Mouse (Mus musculus) regulatory T cell (primary cell): ENCODE results near the gene Dock3.

Experiments used
- in situ Hi-C: fragments of 300-600 bp; cut with MboI, MseI; formaldehyde crosslinking; loops from one replicate; pipeline ENCODE4 v1.15.1; 2025; ENCODE audit warnings: high pct_unique_total_duplicates

Dock3 gene

GRCm38 (mm10) chr9:107087531-107087930 lies 144.2 kb downstream of the Dock3 start:
- in situ Hi-C loops = no loop called here

DNA sequence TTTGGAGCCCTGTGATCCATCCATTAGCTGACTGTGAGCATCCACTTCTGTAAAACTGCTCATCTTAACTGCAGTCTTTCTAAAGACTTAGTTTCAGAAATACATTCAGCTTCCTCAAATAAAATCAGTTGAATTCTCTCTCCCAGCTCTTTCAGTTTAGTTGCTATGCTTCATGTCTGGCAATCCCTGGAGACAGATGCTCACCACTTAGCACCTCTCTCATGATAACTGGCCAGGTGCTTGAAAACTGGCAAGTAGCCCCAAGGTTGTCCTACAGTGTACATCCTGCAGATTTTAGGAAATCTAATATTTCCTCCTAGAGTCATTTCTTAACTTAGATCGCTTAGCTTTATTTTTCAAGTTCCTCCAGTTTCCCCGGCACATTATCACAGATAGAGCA lies 193.8 kb downstream of the Dock3 start:
- in situ Hi-C loops = no loop called here

- in situ Hi-C loops = no loop called here
Measured at GRCm38 (mm10) chr9:107027586-107027985, 204.1 kb downstream of the Dock3 start.

GRCm38 (mm10) chr9:107009841-107010240 lies 221.9 kb downstream of the Dock3 start:
- in situ Hi-C loops = no loop called here

- in situ Hi-C loops = no loop called here
Measured at GRCm38 (mm10) chr9:107003187-107003586, 228.5 kb downstream of the Dock3 start.

DNA sequence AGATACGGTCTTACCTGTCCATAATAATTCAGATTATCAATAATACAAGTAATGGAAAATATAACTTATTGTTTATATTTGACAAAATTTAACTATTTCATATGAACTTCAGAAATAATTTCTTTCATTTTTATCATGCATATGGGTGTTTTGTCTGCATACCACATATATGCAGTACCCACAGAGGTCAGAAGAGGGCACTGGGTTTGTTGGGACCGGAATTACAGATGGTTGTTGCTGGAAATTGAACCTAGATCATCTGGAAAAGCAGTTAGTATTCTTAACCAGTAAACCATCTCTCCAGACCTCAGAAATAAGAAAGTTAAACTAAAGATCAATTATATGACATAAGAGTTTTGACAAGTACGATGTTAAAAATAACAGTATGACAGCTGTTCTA lies 261.0 kb downstream of the Dock3 start:
- in situ Hi-C loops = no loop called here

GRCm38 (mm10) chr9:106958452-106958851 lies 273.3 kb downstream of the Dock3 start:
- in situ Hi-C loops = no loop called here

GRCm38 (mm10) chr9:106955486-106955885 lies 276.2 kb downstream of the Dock3 start:
- in situ Hi-C loops = no loop called here

DNA sequence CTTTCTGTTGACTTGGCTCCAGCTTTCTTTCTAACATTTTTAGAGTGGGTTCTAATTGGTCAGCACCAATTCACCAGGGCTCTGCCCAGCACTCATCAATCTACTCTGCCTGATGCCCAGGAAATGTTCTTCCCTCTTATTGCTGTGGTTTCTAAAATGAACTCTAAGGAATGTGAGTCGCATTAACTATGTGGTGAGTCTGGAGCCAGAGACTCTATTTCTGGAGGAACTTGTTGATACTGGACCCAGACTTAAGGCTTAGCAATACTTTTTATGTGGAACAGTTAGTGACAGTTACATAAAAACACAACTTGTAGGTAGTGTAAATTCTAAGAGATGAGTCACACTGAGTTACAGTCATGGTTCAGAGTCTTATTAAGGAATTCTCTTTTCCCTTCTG lies 296.7 kb downstream of the Dock3 start:
- in situ Hi-C loops = no loop called here

- in situ Hi-C loops = no loop called here
Measured at GRCm38 (mm10) chr9:106914878-106915277, 316.8 kb downstream of the Dock3 start.

DNA sequence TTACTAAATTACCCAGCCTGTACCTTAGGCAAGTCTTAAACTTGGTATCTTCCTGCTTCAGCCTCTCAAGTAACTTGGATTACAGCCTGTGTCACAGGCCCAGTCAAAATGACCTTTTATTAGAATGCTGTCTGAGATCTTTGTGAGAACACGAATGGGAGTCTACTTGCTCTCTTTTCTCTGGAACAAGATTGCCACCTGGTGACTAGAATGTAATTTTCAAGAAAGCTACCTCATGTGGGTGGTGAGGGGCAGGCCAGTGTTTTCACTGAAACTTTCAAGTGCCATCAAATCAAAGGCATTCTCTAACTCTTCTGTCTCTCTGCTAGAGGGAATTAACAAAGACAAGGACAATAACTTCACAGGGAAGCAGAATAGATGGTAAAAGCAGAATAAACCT lies 317.9 kb downstream of the Dock3 start:
- in situ Hi-C loops = no loop called here

DNA sequence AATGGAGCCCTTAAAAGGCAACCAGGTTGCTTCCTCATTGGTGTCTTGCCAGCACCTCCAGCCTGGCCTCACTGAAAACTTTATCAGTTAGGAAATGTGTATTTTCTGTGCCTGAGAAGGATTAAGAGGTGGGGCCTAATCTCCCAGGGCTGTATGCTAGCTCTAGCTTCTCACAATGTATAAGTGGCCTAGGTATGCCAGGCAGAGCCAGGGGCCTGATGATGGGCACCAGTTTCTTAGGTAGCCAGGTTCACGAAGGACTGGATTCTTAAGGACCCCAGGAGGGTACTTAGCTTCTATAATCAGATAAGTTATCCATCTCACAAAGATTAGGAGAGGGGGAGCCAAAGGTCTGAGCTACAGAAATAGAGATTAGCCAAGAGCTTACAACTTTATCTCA lies 320.1 kb downstream of the Dock3 start:
- in situ Hi-C loops = no loop called here

DNA sequence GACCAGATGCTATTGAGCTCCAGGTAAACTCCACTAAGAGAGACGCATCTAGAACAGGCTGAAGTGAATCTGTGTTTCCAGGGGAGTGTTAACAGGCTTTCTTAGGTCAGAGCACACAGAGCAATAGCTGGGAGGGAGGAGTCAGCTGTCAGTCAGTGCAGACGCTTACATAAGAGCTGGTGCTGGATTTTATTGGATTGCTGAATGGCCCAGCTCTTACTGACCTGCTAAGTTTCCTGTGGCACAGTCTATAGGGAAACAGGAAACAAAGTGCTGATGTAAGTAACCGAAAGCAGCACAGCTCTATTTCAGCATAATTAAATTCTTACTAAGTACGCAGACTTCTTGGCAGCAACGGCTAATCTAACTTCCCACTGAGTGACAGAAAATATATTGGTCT lies 323.0 kb downstream of the Dock3 start:
- in situ Hi-C loops = no loop called here

DNA sequence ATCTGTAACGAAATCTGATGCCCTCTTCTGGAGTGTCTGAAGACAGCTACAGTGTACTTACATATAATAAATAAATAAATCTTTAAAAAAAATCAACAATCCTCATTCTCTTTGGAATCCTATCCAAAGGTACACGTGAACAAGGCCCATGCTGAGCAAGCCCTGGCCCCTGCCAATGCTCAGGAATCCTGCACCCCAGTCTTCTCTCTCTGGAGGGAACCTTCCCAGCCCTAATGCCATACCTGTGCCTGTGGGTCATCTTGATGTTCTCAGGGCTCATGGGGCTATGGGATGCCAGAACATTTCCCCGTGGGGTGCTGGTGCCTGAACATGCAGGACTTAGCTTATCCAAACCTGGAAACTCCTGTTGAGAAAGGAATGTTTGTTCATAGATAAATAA lies 323.5 kb downstream of the Dock3 start:
- in situ Hi-C loops = no loop called here

DNA sequence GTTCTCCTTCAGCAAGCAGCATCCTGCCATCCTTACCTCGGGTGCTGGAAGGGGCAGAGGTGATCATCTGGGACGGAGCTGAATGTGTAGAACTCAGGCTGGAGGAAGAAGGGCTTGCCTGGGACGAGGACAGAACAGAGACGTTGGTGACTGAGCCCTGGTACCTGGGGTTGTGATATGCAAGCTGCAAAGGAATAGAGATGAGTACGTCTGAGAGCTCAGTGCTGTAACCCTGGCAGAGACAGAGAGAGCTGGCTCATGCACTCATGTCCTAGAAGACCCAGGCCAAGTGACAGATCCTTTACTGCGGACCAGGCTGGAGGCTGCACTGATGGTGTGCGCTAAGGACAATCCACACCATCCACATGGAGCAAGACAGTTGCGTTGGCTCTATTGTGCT lies 325.1 kb downstream of the Dock3 start:
- in situ Hi-C loops = no loop called here

- in situ Hi-C loops = no loop called here
Measured at GRCm38 (mm10) chr9:106903791-106904134, 327.9 kb downstream of the Dock3 start.

GRCm38 (mm10) chr9:106903099-106903790 lies 328.5 kb downstream of the Dock3 start:
- in situ Hi-C loops = no loop called here

- in situ Hi-C loops = no loop called here
Measured at GRCm38 (mm10) chr9:106901596-106901995, 330.1 kb downstream of the Dock3 start.

- in situ Hi-C loops = loop anchor here (5.0 to 10.0 kb wide), 2 partner anchors 338 to 456 kb away; no protein-coding TSS in a partner anchor
Measured at GRCm38 (mm10) chr9:106898901-106899300, 332.8 kb downstream of the Dock3 start.

DNA sequence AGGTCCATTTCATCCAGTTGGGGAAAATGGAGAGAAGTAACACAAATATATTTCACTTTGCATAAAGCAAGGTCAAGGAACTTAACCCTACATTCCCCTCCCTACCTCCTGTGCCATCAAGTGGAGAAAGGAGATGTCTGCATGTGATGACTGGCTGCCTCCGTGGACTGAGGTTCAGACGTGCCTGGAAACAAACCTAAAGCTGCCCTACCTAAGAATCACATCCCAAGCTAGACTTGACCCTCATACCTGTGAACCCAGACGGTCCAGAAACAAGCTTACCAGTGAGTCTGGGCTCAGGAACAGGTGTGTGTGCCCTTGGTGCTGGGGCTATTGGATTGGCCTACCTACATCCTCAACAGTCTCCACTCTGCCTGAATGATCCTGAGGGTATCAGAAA lies 338.4 kb downstream of the Dock3 start:
- in situ Hi-C loops = loop anchor here (10.0 kb wide), 1 partner anchor 461 kb away; no protein-coding TSS in a partner anchor

GRCm38 (mm10) chr9:106892552-106892875 lies 339.2 kb downstream of the Dock3 start:
- in situ Hi-C loops = loop anchor here (10.0 kb wide), 1 partner anchor 462 kb away; no protein-coding TSS in a partner anchor

DNA sequence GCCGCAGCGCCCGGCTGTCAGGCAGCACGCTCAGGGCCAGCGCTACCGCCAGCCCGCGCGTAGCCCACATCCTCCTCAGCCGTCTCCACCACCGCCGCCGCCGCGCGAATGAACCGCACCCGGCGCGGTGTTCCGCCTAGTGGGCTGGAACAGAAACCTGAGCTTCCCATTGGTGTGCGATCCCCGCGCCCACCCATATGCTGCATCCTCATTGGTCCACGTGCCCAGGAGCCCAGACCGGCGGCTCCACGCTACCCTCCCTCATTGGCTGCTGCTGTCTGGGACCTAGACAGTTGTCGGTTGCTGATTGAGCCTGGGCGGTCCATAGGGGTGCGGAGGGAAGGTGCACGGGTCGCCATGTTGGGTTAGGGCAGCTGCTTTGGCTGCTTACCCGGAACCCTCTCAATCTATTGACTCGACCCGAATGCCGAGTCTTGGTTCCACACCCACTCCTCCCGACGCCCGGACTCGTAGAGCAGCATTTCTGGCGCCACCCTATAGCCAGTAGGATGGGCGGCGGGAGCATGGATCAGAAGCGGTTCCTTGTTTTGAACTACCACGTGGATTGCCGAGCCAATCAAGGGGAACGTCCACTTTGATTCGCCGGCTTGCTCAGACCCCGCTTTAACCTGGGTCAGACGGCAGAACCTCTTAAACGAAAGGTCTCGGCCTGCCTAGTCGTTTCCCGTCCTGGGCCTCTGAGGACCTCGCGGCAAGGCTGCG lies 339.7 kb downstream of the Dock3 start, which contains the start of gene Manf:
Gene Manf (minus strand): TSS at position 151 of the 723 bp plus-strand sequence.
- in situ Hi-C loops = loop anchor here (10.0 kb wide), 1 partner anchor 463 kb away; no protein-coding TSS in a partner anchor

GRCm38 (mm10) chr9:106891341-106891741 lies 340.4 kb downstream of the Dock3 start:
- in situ Hi-C loops = loop anchor here (10.0 kb wide), 1 partner anchor 463 kb away; no protein-coding TSS in a partner anchor
